Mouse (Mus musculus) MEL (cell line): ENCODE measurements around the gene Rab3gap2. TPM values are rescaled to one million over a fixed set of nuclear protein-coding genes. Genes with fewer than 3 reads are reported as not detected.

Source experiments
- DNase-seq: peaks from one replicate; pipeline ENCODE4 v3.0.0; 2011; ENCODE audit warnings: low read depth, low spot score
- H3K27ac ChIP-seq: 2 replicates; pipeline ENCODE4 v1.5.1; 2012; ENCODE audit warnings: low read depth, mild to moderate bottlenecking, control low read depth, low read length, moderate library complexity; ENCODE audit not compliant: control insufficient read depth
- H3K27me3 ChIP-seq, 2 experiments: fragments of 150-350 bp in 1 of 2; sonication (generic) in 1 of 2; 2 replicates each; pipeline ENCODE4 v1.6.1; 2012; ENCODE audit warnings: low read length in 2 of 2, mild to moderate bottlenecking in 2 of 2, improper control_type of control experiment in 1 of 2, moderate library complexity in 1 of 2; ENCODE audit not compliant: insufficient read depth in 2 of 2, control insufficient read depth in 1 of 2
- H3K36me3 ChIP-seq, 2 experiments: 2 replicates each; pipeline ENCODE4 v1.6.1; 2012 to 2014; ENCODE audit warnings: low read length in 2 of 2, improper control_type of control experiment in 1 of 2, inconsistent platforms in 1 of 2, mild to moderate bottlenecking in 1 of 2; ENCODE audit not compliant: insufficient read depth in 2 of 2, control insufficient read depth in 1 of 2
- H3K4me1 ChIP-seq, 2 experiments: fragments of 150-350 bp in 1 of 2; sonication (generic) in 1 of 2; 2 replicates each; pipeline ENCODE4 v1.6.1; 2012; ENCODE audit warnings: low read length in 2 of 2, improper control_type of control experiment in 1 of 2, mild to moderate bottlenecking in 1 of 2; ENCODE audit not compliant: insufficient read depth in 2 of 2, control insufficient read depth in 1 of 2
- H3K4me3 ChIP-seq, 2 experiments: fragments of 150-350 bp in 1 of 2; sonication (generic) in 1 of 2; 2 replicates each; pipeline ENCODE4 v1.5.1; 2012; ENCODE audit warnings: low read depth in 2 of 2, low read length in 2 of 2, mild to moderate bottlenecking in 2 of 2, moderate library complexity in 2 of 2, control low read depth in 1 of 2, improper control_type of control experiment in 1 of 2; ENCODE audit not compliant: control insufficient read depth in 1 of 2, insufficient read depth in 1 of 2
- H3K79me2 ChIP-seq: 2 replicates; pipeline ENCODE4 v1.6.1; 2012; ENCODE audit warnings: mild to moderate bottlenecking, low read length, moderate library complexity; ENCODE audit not compliant: control insufficient read depth, poor library complexity, insufficient read depth
- H3K9ac ChIP-seq: 2 replicates; pipeline ENCODE4 v1.6.1; 2012; ENCODE audit warnings: low read depth, mild to moderate bottlenecking, control low read depth, low read length, moderate library complexity; ENCODE audit not compliant: control insufficient read depth, poor library complexity, severe bottlenecking
- H3K9me3 ChIP-seq: fragments of 150-350 bp; sonication (generic); replicated peaks from 2 replicates; pipeline ENCODE4 v1.6.1; 2012; ENCODE audit warnings: mild to moderate bottlenecking, low read length, improper control_type of control experiment, moderate library complexity; ENCODE audit not compliant: insufficient read depth
- BHLHE40 ChIP-seq: IDR thresholded peaks from 2 replicates; pipeline ENCODE4 v1.6.1; 2012; ENCODE audit warnings: low read depth, mild to moderate bottlenecking, inconsistent platforms, low read length, improper control_type of control experiment, borderline replicate concordance
- E2F4 ChIP-seq: IDR thresholded peaks from 2 replicates; pipeline ENCODE4 v1.6.1; 2011; ENCODE audit warnings: low read depth, low read length, improper control_type of control experiment, borderline replicate concordance
- ELF1 ChIP-seq: IDR thresholded peaks from 2 replicates; pipeline ENCODE4 v1.6.1; 2014; ENCODE audit warnings: low read depth, mild to moderate bottlenecking, inconsistent platforms, low read length, improper control_type of control experiment, moderate library complexity
- EP300 ChIP-seq, 2 experiments: IDR thresholded peaks; 2 replicates each; pipeline ENCODE4 v1.6.1; 2011; ENCODE audit warnings: improper control_type of control experiment in 2 of 2, low read length in 2 of 2, low read depth in 1 of 2, mild to moderate bottlenecking in 1 of 2
- ETS1 ChIP-seq: IDR thresholded peaks from 2 replicates; pipeline ENCODE4 v1.6.1; 2012; ENCODE audit warnings: low read depth, mild to moderate bottlenecking, inconsistent platforms, low read length, improper control_type of control experiment, moderate library complexity
- GABPA ChIP-seq: IDR thresholded peaks from 2 replicates; pipeline ENCODE4 v1.6.1; 2012; ENCODE audit warnings: low read depth, mild to moderate bottlenecking, inconsistent platforms, low read length, improper control_type of control experiment, moderate library complexity
- GATA1 ChIP-seq: IDR thresholded peaks from 2 replicates; pipeline ENCODE4 v1.6.1; 2011; ENCODE audit warnings: low read depth, low read length, improper control_type of control experiment
- HCFC1 ChIP-seq: IDR thresholded peaks from 2 replicates; pipeline ENCODE4 v1.6.1; 2012; ENCODE audit warnings: low read depth, mild to moderate bottlenecking, inconsistent platforms, low read length, improper control_type of control experiment, moderate library complexity
- JUND ChIP-seq: IDR thresholded peaks from 2 replicates; pipeline ENCODE4 v1.6.1; 2011; ENCODE audit warnings: low read depth, mild to moderate bottlenecking, improper control_type of control experiment, low read length
- KAT2A ChIP-seq: conservative IDR thresholded peaks from 2 replicates; pipeline ENCODE4 v1.6.1; 2012; ENCODE audit warnings: low read depth, low read length, improper control_type of control experiment, inconsistent platforms
- MAX ChIP-seq: IDR thresholded peaks from 2 replicates; pipeline ENCODE4 v1.6.1; 2011; ENCODE audit warnings: low read length, improper control_type of control experiment
- MAZ ChIP-seq: IDR thresholded peaks from 2 replicates; pipeline ENCODE4 v1.6.1; 2012; ENCODE audit warnings: low read depth, mild to moderate bottlenecking, inconsistent platforms, low read length, improper control_type of control experiment
- MXI1 ChIP-seq: IDR thresholded peaks from 2 replicates; pipeline ENCODE4 v1.6.1; 2011; ENCODE audit warnings: mild to moderate bottlenecking, low read depth, low read length, improper control_type of control experiment
- MYB ChIP-seq: IDR thresholded peaks from 2 replicates; pipeline ENCODE4 v1.6.1; 2011; ENCODE audit warnings: mild to moderate bottlenecking, low read depth, low read length, improper control_type of control experiment
- NELFE ChIP-seq: IDR thresholded peaks from 2 replicates; pipeline ENCODE4 v1.6.1; 2011; ENCODE audit warnings: low read depth, low read length, improper control_type of control experiment
- NRF1 ChIP-seq: IDR thresholded peaks from 2 replicates; pipeline ENCODE4 v1.6.1; 2014; ENCODE audit warnings: low read depth, mild to moderate bottlenecking, inconsistent platforms, low read length, improper control_type of control experiment, moderate library complexity; ENCODE audit not compliant: poor library complexity, insufficient read depth, severe bottlenecking
- POLR2A ChIP-seq, 2 experiments: IDR thresholded peaks; 2 replicates each; pipeline ENCODE4 v1.6.1; 2011 to 2012; ENCODE audit warnings: low read length in 2 of 2, mild to moderate bottlenecking in 2 of 2, control low read depth in 1 of 2, improper control_type of control experiment in 1 of 2, low read depth in 1 of 2, moderate library complexity in 1 of 2; ENCODE audit not compliant: control insufficient read depth in 1 of 2, insufficient read depth in 1 of 2, poor library complexity in 1 of 2
- POLR2AphosphoS2 ChIP-seq: IDR thresholded peaks from 2 replicates; pipeline ENCODE4 v1.6.1; 2011; ENCODE audit warnings: low read length, improper control_type of control experiment
- POLR2AphosphoS5 ChIP-seq: IDR thresholded peaks from 2 replicates; pipeline ENCODE4 v1.6.1; 2012; ENCODE audit warnings: low read depth, borderline replicate concordance, mild to moderate bottlenecking, inconsistent platforms, low read length, moderate library complexity, mixed read lengths
- RCOR1 ChIP-seq: IDR thresholded peaks from 2 replicates; pipeline ENCODE4 v1.6.1; 2012; ENCODE audit warnings: low read depth, mild to moderate bottlenecking, inconsistent platforms, low read length, improper control_type of control experiment
- SIN3A ChIP-seq: IDR thresholded peaks from 2 replicates; pipeline ENCODE4 v1.6.1; 2012; ENCODE audit warnings: low read length, improper control_type of control experiment, inconsistent platforms
- TAL1 ChIP-seq: IDR thresholded peaks from 2 replicates; pipeline ENCODE4 v1.6.1; 2012; ENCODE audit warnings: mild to moderate bottlenecking, inconsistent platforms, low read length, moderate library complexity, mixed read lengths
- TBP ChIP-seq: IDR thresholded peaks from 2 replicates; pipeline ENCODE4 v1.8.0; 2011; ENCODE audit warnings: low read depth, low read length, improper control_type of control experiment
- UBTF ChIP-seq: IDR thresholded peaks from 2 replicates; pipeline ENCODE4 v1.6.1; 2012; ENCODE audit warnings: low read depth, mild to moderate bottlenecking, inconsistent platforms, low read length, improper control_type of control experiment, moderate library complexity, borderline replicate concordance; ENCODE audit not compliant: insufficient read depth
- USF2 ChIP-seq, 2 experiments: IDR thresholded peaks; 2 replicates each; pipeline ENCODE4 v1.6.1; 2011 to 2012; ENCODE audit warnings: improper control_type of control experiment in 2 of 2, low read length in 2 of 2, borderline replicate concordance in 1 of 2, inconsistent platforms in 1 of 2, low read depth in 1 of 2, mild to moderate bottlenecking in 1 of 2; ENCODE audit not compliant: insufficient read depth in 1 of 2
- ZC3H11A ChIP-seq: IDR thresholded peaks from 2 replicates; pipeline ENCODE4 v1.6.1; 2012; ENCODE audit warnings: low read depth, mild to moderate bottlenecking, inconsistent platforms, low read length, improper control_type of control experiment
- ZMIZ1 ChIP-seq: IDR thresholded peaks from 2 replicates; pipeline ENCODE4 v1.6.1; 2012; ENCODE audit warnings: low read depth, mild to moderate bottlenecking, inconsistent platforms, low read length, improper control_type of control experiment, moderate library complexity
- ZNF384 ChIP-seq: IDR thresholded peaks from 2 replicates; pipeline ENCODE4 v1.6.1; 2012; ENCODE audit warnings: low read depth, mild to moderate bottlenecking, inconsistent platforms, low read length, improper control_type of control experiment
- polyA plus RNA-seq, 2 experiments: library from polyadenylated mRNA; stranded (reverse) in 1 of 2; unstranded in 1 of 2; fragments of >175 nt in 1 of 2; fragments of >200 nt in 1 of 2; gene quantifications; 2 replicates each; pipeline versions ENCODE4 v1.2.1 to v1.2.4; 2012; ENCODE audit warnings: low replicate concordance in 2 of 2, low read depth in 1 of 2; ENCODE audit not compliant: insufficient read length in 2 of 2, insufficient read depth in 1 of 2, missing spikeins in 1 of 2
- total RNA-seq: library from RNA; depleted of rRNA; stranded (reverse); fragments of 300-350 nt; gene quantifications from 2 replicates; pipeline ENCODE4 v1.2.3, GENCODE M21; 2012

The Rab3gap2 gene
- total and polyA plus RNA-seq, 3 experiments, result 24.1 to 40.1 TPM; not detected in 1

GRCm38 (mm10) chr1:185296850-185297249 lies 92.9 kb downstream of the Rab3gap2 start:
- Histone ChIP-seq H3K4me1 (no peaks in the 10 kb centered on the region), H3K4me3 (no peak overlapping the region), H3K36me3 (peaks cover 0 to 8% of the 10 kb centered on the region in 2 experiments; a peak in 2 of 4 replicates), H3K79me2 (no peaks in the 10 kb centered on the region), H3K27me3 (no peaks in the 10 kb centered on the region), H3K9me3 (no peaks in the 10 kb centered on the region), H3K27ac (no peak overlapping the region), H3K9ac (no peak overlapping the region)
- TF ChIP-seq ZNF384 (no peak), POLR2AphosphoS2 (no peak), ELF1 (no peak), UBTF (no peak), BHLHE40 (no peak), MYB (no peak), KAT2A (no peak), EP300 (IDR thresholded peaks at IDR 0.05; ENCODE audit: low read depth in 1 of 2, low read length in 2 of 2) (no peak), RCOR1 (no peak), ETS1 (no peak), TBP (no peak), ZC3H11A (no peak), SIN3A (no peak), POLR2AphosphoS5 (no peak), USF2 (IDR thresholded peaks at IDR 0.05; ENCODE audit: borderline replicate concordance in 1 of 2, insufficient read depth in 1 of 2, low read depth in 1 of 2, low read length in 2 of 2) (no peak), NRF1 (no peak)
- DNase-seq, result no peak

GRCm38 (mm10) chr1:185298496-185298895 lies 94.6 kb downstream of the Rab3gap2 start:
- H3K4me3 ChIP-seq, result no peak overlapping the region
- H3K27me3 ChIP-seq, result no peaks in the 10 kb centered on the region
- DNase-seq, result no peak
- no peak overlapping the region for H3K27ac ChIP-seq
- peaks cover 0 to 8% of the 10 kb centered on the region in 2 experiments; a peak in 2 of 4 replicates for H3K36me3 ChIP-seq
- H3K9ac ChIP-seq, result no peak overlapping the region
- H3K79me2 ChIP-seq, result no peaks in the 10 kb centered on the region
- no peaks in the 10 kb centered on the region for H3K4me1 ChIP-seq
- TF ChIP-seq NELFE, result no peak
- TF ChIP-seq ETS1, result no peak
- no peak for TF ChIP-seq TAL1
- no peak for TF ChIP-seq HCFC1
- TF ChIP-seq POLR2A (IDR thresholded peaks at IDR 0.05; ENCODE audit: control insufficient read depth in 1 of 2, insufficient read depth in 1 of 2, low read depth in 1 of 2, low read length in 2 of 2, poor library complexity in 1 of 2), result no peak
- TF ChIP-seq MYB, result no peak
- TF ChIP-seq JUND, result no peak
- TF ChIP-seq MXI1, result no peak
- TF ChIP-seq POLR2AphosphoS2, result no peak
- no peak for TF ChIP-seq E2F4
- TF ChIP-seq GABPA, result no peak
- TF ChIP-seq MAX, result no peak
- no peak for TF ChIP-seq RCOR1
- TF ChIP-seq KAT2A, result no peak
- TF ChIP-seq MAZ, result no peak
- no peak for TF ChIP-seq ELF1
- no peak for TF ChIP-seq SIN3A
- no peak for TF ChIP-seq ZMIZ1
- TF ChIP-seq GATA1, result no peak
- H3K9me3 ChIP-seq, result no peaks in the 10 kb centered on the region
